ENCODE assay signal across 16 mouse cellular contexts in genomic region chr1:15118462-15118861, GRCm38 (mm10).
"Had no signal": no experiment of that assay in that cellular context is flagged by ENCODE, and none has a peak within 500 bp of the region (broad histone marks: within the 10 kb centered on the region; RNA-seq: fewer than 3 reads in every experiment).

No protein-coding gene starts in this region.

- H3K27ac ChIP-seq: kidney, postnatal 0 days; limb, embryonic 12.5 days; midbrain, embryonic 10.5 days; neural tube, embryonic 15.5 days; stomach, embryonic 15.5 days had no signal

- H3K9me3 ChIP-seq: limb, embryonic 12.5 days; midbrain, embryonic 10.5 days; neural tube, embryonic 15.5 days; stomach, embryonic 15.5 days had no signal

- H3K4me1 ChIP-seq: limb, embryonic 12.5 days; midbrain, embryonic 10.5 days; neural tube, embryonic 15.5 days; stomach, embryonic 15.5 days had no signal

- H3K27me3 ChIP-seq: limb, embryonic 12.5 days; neural tube, embryonic 15.5 days; stomach, embryonic 15.5 days had no signal

- H3K9ac ChIP-seq: limb, embryonic 12.5 days; neural tube, embryonic 15.5 days; stomach, embryonic 15.5 days had no signal

- H3K4me2 ChIP-seq: limb, embryonic 12.5 days; neural tube, embryonic 15.5 days; stomach, embryonic 15.5 days had no signal

- DNase-seq: kidney, adult 11 months; kidney, adult 9 months; kidney, postnatal 36 days; layer of hippocampus, adult 9-11 months; layer of hippocampus, postnatal 36 days; lung, adult 18-20 months; lung, postnatal 36 days; midbrain, embryonic 14.5 days; right cerebral cortex, postnatal 4 days; thymus, postnatal 36 days had no signal

- H3K4me3 ChIP-seq: limb, embryonic 12.5 days; midbrain, embryonic 10.5 days; myocyte; neural tube, embryonic 15.5 days; stomach, embryonic 15.5 days had no signal

- H3K36me3 ChIP-seq: limb, embryonic 12.5 days; midbrain, embryonic 10.5 days; neural tube, embryonic 15.5 days; stomach, embryonic 15.5 days had no signal
